Mouse (Mus musculus) central nervous system, embryonic 11.5 days (tissue): ENCODE results near the gene Gm1043. TPM values are rescaled to one million over a fixed set of nuclear protein-coding genes. Genes with fewer than 3 reads are reported as not detected.

ENCODE experiments used
- polyA plus RNA-seq: library from polyadenylated mRNA; depleted of rRNA; stranded (reverse); fragments of >200 nt; gene quantifications from 2 replicates; pipeline ENCODE4 v1.2.3, GENCODE M21; 2012; rRNA removed

Gm1043 gene
- 0.38 and 0.47 TPM in 2 replicates for polyA plus RNA-seq

DNA sequence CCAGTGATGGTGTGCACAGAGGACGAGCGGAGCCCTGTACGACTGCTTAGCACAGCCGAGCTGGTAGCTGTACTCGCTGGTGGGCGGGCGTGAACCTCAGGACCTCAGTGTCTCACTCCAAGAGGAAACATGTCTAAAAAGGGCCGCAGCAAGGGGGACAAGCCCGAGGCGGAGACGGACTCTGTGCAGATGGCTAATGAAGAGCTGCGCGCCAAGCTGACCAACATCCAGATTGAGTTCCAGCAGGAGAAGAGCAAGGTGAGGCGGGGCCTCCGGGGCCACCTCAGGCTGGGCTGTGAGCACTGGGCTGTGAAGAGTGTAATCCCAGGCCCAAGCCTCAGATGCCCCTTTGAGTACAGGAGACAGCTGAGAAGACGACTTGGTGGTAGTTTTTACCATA lies at the start of gene Gm1043:
TSS of gene Gm1043 (plus strand) at position 130 of the 400 bp plus-strand sequence.

DNA sequence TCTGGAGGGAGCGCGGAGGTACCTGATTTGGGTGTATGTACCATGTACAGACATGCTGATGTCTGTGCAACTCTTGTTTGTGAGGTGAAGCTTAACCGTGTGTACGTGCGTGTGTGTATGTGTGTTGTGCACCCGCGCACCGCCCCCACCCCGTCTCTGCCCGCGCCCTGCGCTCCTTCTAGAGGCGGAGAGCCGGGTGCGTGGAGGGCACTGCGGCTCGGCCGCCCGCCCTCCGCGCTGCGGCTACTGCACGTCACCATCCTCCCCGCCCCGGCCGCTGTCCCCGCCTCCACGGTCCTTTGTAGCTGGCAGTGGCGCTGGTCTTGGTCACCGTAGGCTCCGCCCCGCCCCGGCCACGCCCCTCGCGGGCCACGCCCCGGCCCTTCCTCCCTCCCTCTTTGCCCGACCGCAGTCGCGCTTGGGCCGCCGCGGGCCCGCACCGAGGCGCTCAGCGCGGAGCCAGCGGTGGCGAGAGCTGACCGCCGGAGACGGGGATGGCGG lies 156.5 kb downstream of the Gm1043 start, which contains the start of gene Crmp1:
TSS of gene Crmp1 (plus strand) at position 290 of the 501 bp plus-strand sequence.

Other genes with a start within 250 kb of the Gm1043 start
- 1.6 and 3.6 TPM in 2 replicates for gene Ppp2r2c, start 216.9 kb upstream of the Gm1043 start, polyA plus RNA-seq
- 5.4 and 7.8 TPM in 2 replicates for gene Wfs1, start 96.2 kb upstream of the Gm1043 start, polyA plus RNA-seq
- gene Crmp1, start 156.6 kb downstream of the Gm1043 start, polyA plus RNA-seq, result 220 and 242 TPM in 2 replicates